Mouse (Mus musculus): ENCODE data around the gene Lysmd4.

The Lysmd4 gene

DNA sequence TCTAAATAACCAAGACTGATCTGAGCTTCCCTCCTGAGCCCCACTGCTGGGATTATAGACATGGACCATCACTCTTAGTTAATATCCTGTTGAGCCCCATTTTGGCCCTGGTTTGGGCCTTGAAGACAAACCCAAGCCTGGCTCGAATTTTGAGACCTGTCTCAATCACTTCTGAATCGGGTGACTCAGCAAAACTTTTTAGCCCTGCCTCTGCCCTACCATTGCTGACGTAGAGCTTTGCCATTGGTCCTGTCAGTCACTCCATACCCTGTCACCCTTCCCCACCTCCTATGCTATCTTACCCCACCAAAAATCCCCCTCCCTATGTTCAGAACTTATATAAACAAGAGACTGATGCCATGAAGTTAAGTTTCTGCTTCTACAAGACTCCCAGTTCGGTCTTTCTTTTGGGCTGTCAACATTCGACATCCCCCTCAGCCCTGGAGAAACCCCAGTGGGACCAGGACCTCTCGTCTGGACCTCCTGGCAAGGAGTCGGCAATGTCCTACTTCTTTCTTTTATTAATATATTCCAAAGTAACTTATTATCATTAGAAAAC is 119.8 kb downstream of the Lysmd4 start:
- ATAC-seq (ENCODE audit: low TSS enrichment): no peak

- ATAC-seq (ENCODE audit: low TSS enrichment): no peak
These were observed 122.1 kb downstream of the Lysmd4 start for GRCm38 (mm10) chr7:67344443-67344842.

DNA sequence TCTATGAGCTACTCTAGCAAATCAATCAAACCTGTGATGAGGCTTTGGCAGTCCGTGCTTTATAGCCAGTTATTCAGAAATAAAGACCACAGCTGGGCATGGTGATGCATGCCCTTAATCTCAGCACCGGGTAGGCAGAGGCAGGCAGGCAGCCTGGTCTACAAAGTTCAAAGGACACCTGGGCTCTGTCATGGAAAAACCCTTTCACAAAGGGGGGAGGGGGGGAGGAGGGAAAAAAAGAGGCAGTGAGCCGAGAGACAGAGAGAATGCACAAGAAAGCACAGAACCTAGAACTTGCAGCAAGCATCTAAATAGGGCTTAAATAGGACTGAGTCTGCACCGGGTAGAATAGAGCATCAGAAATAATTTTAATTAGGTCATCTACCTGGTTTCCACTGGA is 130.6 kb downstream of the Lysmd4 start:
- ATAC-seq (ENCODE audit: low TSS enrichment): no peak

DNA sequence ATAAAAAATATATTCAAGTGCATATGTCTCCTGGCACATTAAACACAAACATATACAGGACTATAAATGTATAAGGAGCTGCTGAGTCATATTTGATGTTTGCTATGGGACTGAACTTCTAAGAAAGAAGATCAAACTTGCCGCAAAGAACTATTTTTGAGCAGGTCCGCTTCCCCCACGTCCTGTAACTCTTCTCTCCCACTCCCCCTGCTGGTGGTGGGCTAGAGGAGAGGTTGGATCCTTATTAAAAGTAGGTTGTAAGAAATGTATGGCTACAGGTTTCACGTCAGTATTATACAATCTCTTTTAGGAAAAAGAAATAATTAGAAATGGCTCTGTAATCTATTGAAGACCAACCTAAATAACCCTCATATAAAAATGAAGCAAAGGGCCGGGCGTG is 131.3 kb downstream of the Lysmd4 start:
- no peak for ATAC-seq (ENCODE audit: low TSS enrichment)

DNA sequence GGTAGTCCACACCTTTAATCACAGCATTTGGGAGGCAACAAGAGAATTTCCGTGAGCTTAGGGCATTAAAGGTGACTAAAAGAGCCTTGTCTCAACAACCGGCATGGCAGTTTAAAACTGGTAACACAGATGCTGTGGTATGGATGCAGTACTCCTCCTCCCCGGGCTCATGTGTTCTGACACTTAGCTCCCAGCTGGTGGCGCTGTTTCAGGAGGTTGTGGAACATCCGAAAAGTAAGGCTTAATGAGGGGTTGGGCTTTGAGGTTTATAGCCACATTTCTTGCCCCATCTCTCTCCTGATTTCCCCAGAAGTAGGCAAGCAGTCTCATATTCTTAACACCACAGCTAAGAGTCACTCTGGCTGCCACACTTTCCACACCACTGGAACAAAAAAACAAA is 133.5 kb downstream of the Lysmd4 start:
- no peak for ATAC-seq (ENCODE audit: low TSS enrichment)

Measured in frontal cortex, adult (tissue).